Mouse (Mus musculus): ENCODE measurements around the gene Eml1. TPM values are rescaled to one million over a fixed set of nuclear protein-coding genes. Genes with fewer than 3 reads are reported as not detected.
"Not testable (repeated sequence)": the region's sequence is repeated elsewhere in the genome, so short reads cannot be mapped to it uniquely, and the experiment has no call there.

Eml1 gene
- polyA plus RNA-seq, 1 experiment from 2014 or later: 57.4 TPM

GRCm38 (mm10) chr12:108490954-108491353, 120.2 kb downstream of the Eml1 start:
- 34% methylated on average over 7 of the region's 7 CpGs for WGBS
- H3K4me3 ChIP-seq (ENCODE audit: low read depth, low read length): no peak overlapping the region
- H3K36me3 ChIP-seq (ENCODE audit: control insufficient read depth, insufficient read depth, low read length): no peaks in the 10 kb centered on the region
- no peak overlapping the region for H3K9ac ChIP-seq (ENCODE audit: low read depth, low read length)
- no peaks in the 10 kb centered on the region for H3K27me3 ChIP-seq (ENCODE audit: control insufficient read depth, insufficient read depth, low read depth, low read length)
- H3K4me2 ChIP-seq (ENCODE audit: low read length): no peak overlapping the region
- H3K4me1 ChIP-seq (ENCODE audit: control insufficient read depth, insufficient read depth, low read length): peaks cover 9% of the 10 kb centered on the region; the same call in 1 of the 2 replicates
- H3K27ac ChIP-seq (ENCODE audit: low read length): peak overlapping the region; percentile 8; the same call in 1 of the 2 replicates
- H3K9me3 ChIP-seq (replicated peaks; ENCODE audit: control insufficient read depth, low read length, poor library complexity, severe bottlenecking): no peaks in the 10 kb centered on the region
- ATAC-seq: no peak

- Histone ChIP-seq H3K4me2 (ENCODE audit: low read length) (no peak overlapping the region), H3K36me3 (ENCODE audit: control insufficient read depth, insufficient read depth, low read length) (no peaks in the 10 kb centered on the region), H3K27ac (ENCODE audit: low read length) (no peak overlapping the region), H3K27me3 (ENCODE audit: control insufficient read depth, insufficient read depth, low read depth, low read length) (no peaks in the 10 kb centered on the region), H3K9ac (ENCODE audit: low read depth, low read length) (no peak overlapping the region), H3K4me1 (ENCODE audit: control insufficient read depth, insufficient read depth, low read length) (peaks cover 9% of the 10 kb centered on the region; the same call in 1 of the 2 replicates), H3K9me3 (replicated peaks; ENCODE audit: control insufficient read depth, low read length, poor library complexity, severe bottlenecking) (no peaks in the 10 kb centered on the region), H3K4me3 (ENCODE audit: low read depth, low read length) (no peak overlapping the region)
- peak; percentile 57 for ATAC-seq
- 23% methylated on average over 4 of the region's 4 CpGs for WGBS
These were observed 123.3 kb downstream of the Eml1 start for GRCm38 (mm10) chr12:108494011-108494541.

- no peaks in the 10 kb centered on the region for H3K36me3 ChIP-seq (ENCODE audit: control insufficient read depth, insufficient read depth, low read length)
- ATAC-seq: peak; percentile 7; the same call in 1 of the 2 replicates
- no peaks in the 10 kb centered on the region for H3K27me3 ChIP-seq (ENCODE audit: control insufficient read depth, insufficient read depth, low read depth, low read length)
- no peak overlapping the region for H3K4me3 ChIP-seq (ENCODE audit: low read depth, low read length)
- no peaks in the 10 kb centered on the region for H3K9me3 ChIP-seq (replicated peaks; ENCODE audit: control insufficient read depth, low read length, poor library complexity, severe bottlenecking)
- 70% methylated on average over 8 of the region's 8 CpGs for WGBS
- H3K4me1 ChIP-seq (ENCODE audit: control insufficient read depth, insufficient read depth, low read length): peaks cover 5% of the 10 kb centered on the region; the same call in 1 of the 2 replicates
- no peak overlapping the region for H3K9ac ChIP-seq (ENCODE audit: low read depth, low read length)
- H3K4me2 ChIP-seq (ENCODE audit: low read length): no peak overlapping the region
- peak overlapping the region; percentile 36; the same call in 1 of the 2 replicates for H3K27ac ChIP-seq (ENCODE audit: low read length)
These were observed 124.9 kb downstream of the Eml1 start for GRCm38 (mm10) chr12:108495455-108496235.

GRCm38 (mm10) chr12:108503064-108503463, 132.3 kb downstream of the Eml1 start:
- Histone ChIP-seq H3K27me3 (ENCODE audit: control insufficient read depth, insufficient read depth, low read depth, low read length) (no peaks in the 10 kb centered on the region), H3K4me2 (ENCODE audit: low read length) (no peak overlapping the region), H3K4me3 (ENCODE audit: low read depth, low read length) (no peak overlapping the region), H3K36me3 (ENCODE audit: control insufficient read depth, insufficient read depth, low read length) (no peaks in the 10 kb centered on the region), H3K4me1 (ENCODE audit: control insufficient read depth, insufficient read depth, low read length) (no peaks in the 10 kb centered on the region), H3K27ac (ENCODE audit: low read length) (no peak overlapping the region), H3K9me3 (replicated peaks; ENCODE audit: control insufficient read depth, low read length, poor library complexity, severe bottlenecking) (no peaks in the 10 kb centered on the region), H3K9ac (ENCODE audit: low read depth, low read length) (no peak overlapping the region)
- WGBS: 49% methylated on average over 10 of the region's 10 CpGs
- ATAC-seq: no peak

- Histone ChIP-seq H3K27ac (ENCODE audit: low read length) (no peak overlapping the region), H3K9me3 (replicated peaks; ENCODE audit: control insufficient read depth, low read length, poor library complexity, severe bottlenecking) (no peaks in the 10 kb centered on the region), H3K27me3 (ENCODE audit: control insufficient read depth, insufficient read depth, low read depth, low read length) (no peaks in the 10 kb centered on the region), H3K4me1 (ENCODE audit: control insufficient read depth, insufficient read depth, low read length) (no peaks in the 10 kb centered on the region), H3K4me2 (ENCODE audit: low read length) (no peak overlapping the region), H3K36me3 (ENCODE audit: control insufficient read depth, insufficient read depth, low read length) (no peaks in the 10 kb centered on the region), H3K9ac (ENCODE audit: low read depth, low read length) (no peak overlapping the region), H3K4me3 (ENCODE audit: low read depth, low read length) (no peak overlapping the region)
- 63% methylated on average over 16 of the region's 16 CpGs for WGBS
- ATAC-seq: no peak
These were observed 132.8 kb downstream of the Eml1 start for GRCm38 (mm10) chr12:108503582-108503981.

GRCm38 (mm10) chr12:108505846-108506245, 135.1 kb downstream of the Eml1 start:
- Histone ChIP-seq H3K27ac (ENCODE audit: low read length) (no peak overlapping the region), H3K4me3 (ENCODE audit: low read depth, low read length) (no peak overlapping the region), H3K4me2 (ENCODE audit: low read length) (no peak overlapping the region), H3K9ac (ENCODE audit: low read depth, low read length) (no peak overlapping the region), H3K27me3 (ENCODE audit: control insufficient read depth, insufficient read depth, low read depth, low read length) (no peaks in the 10 kb centered on the region), H3K9me3 (replicated peaks; ENCODE audit: control insufficient read depth, low read length, poor library complexity, severe bottlenecking) (no peaks in the 10 kb centered on the region), H3K4me1 (ENCODE audit: control insufficient read depth, insufficient read depth, low read length) (no peaks in the 10 kb centered on the region), H3K36me3 (ENCODE audit: control insufficient read depth, insufficient read depth, low read length) (no peaks in the 10 kb centered on the region)
- WGBS: 68% methylated on average over 2 of the region's 2 CpGs
- ATAC-seq: no peak

- H3K27ac ChIP-seq (ENCODE audit: low read length); H3K36me3 ChIP-seq (ENCODE audit: control insufficient read depth, insufficient read depth, low read length); H3K27me3 ChIP-seq (ENCODE audit: control insufficient read depth, insufficient read depth, low read depth, low read length); ATAC-seq; H3K4me2 ChIP-seq (ENCODE audit: low read length); H3K4me1 ChIP-seq (ENCODE audit: control insufficient read depth, insufficient read depth, low read length); H3K9ac ChIP-seq (ENCODE audit: low read depth, low read length); H3K9me3 ChIP-seq (replicated peaks; ENCODE audit: control insufficient read depth, low read length, poor library complexity, severe bottlenecking); H3K4me3 ChIP-seq (ENCODE audit: low read depth, low read length): not testable (repeated sequence)
- WGBS: 87% methylated on average over 3 of the region's 3 CpGs
These were observed 136.3 kb downstream of the Eml1 start for GRCm38 (mm10) chr12:108507046-108507445.

GRCm38 (mm10) chr12:108510571-108510970, 139.8 kb downstream of the Eml1 start:
- no peaks in the 10 kb centered on the region for H3K27me3 ChIP-seq (ENCODE audit: control insufficient read depth, insufficient read depth, low read depth, low read length)
- 76% methylated on average over 7 of the region's 7 CpGs for WGBS
- H3K9ac ChIP-seq (ENCODE audit: low read depth, low read length): no peak overlapping the region
- ATAC-seq: no peak
- H3K4me1 ChIP-seq (ENCODE audit: control insufficient read depth, insufficient read depth, low read length): no peaks in the 10 kb centered on the region
- no peak overlapping the region for H3K4me2 ChIP-seq (ENCODE audit: low read length)
- H3K9me3 ChIP-seq (replicated peaks; ENCODE audit: control insufficient read depth, low read length, poor library complexity, severe bottlenecking): no peaks in the 10 kb centered on the region
- H3K4me3 ChIP-seq (ENCODE audit: low read depth, low read length): no peak overlapping the region
- H3K36me3 ChIP-seq (ENCODE audit: control insufficient read depth, insufficient read depth, low read length): no peaks in the 10 kb centered on the region
- no peak overlapping the region for H3K27ac ChIP-seq (ENCODE audit: low read length)

GRCm38 (mm10) chr12:108511009-108511408, 140.3 kb downstream of the Eml1 start:
- H3K4me1 ChIP-seq (ENCODE audit: control insufficient read depth, insufficient read depth, low read length): no peaks in the 10 kb centered on the region
- H3K36me3 ChIP-seq (ENCODE audit: control insufficient read depth, insufficient read depth, low read length): no peaks in the 10 kb centered on the region
- no peak overlapping the region for H3K4me3 ChIP-seq (ENCODE audit: low read depth, low read length)
- no peak overlapping the region for H3K9ac ChIP-seq (ENCODE audit: low read depth, low read length)
- no peaks in the 10 kb centered on the region for H3K27me3 ChIP-seq (ENCODE audit: control insufficient read depth, insufficient read depth, low read depth, low read length)
- no peak overlapping the region for H3K27ac ChIP-seq (ENCODE audit: low read length)
- WGBS: 8% methylated on average over 3 of the region's 3 CpGs
- H3K9me3 ChIP-seq (replicated peaks; ENCODE audit: control insufficient read depth, low read length, poor library complexity, severe bottlenecking): no peaks in the 10 kb centered on the region
- no peak for ATAC-seq
- no peak overlapping the region for H3K4me2 ChIP-seq (ENCODE audit: low read length)
